Mouse (Mus musculus) myocyte (in vitro differentiated cells): ENCODE data around the gene Olfr958.

Experiments
- POLR2A ChIP-seq: IDR thresholded peaks from one replicate; pipeline ENCODE4 v1.6.1; 2011; ENCODE audit warnings: low read depth, mild to moderate bottlenecking, control low read depth, moderate library complexity; ENCODE audit not compliant: insufficient read length
- USF1 ChIP-seq: IDR thresholded peaks from one replicate; pipeline ENCODE4 v1.6.1; 2011; ENCODE audit warnings: low read depth, mild to moderate bottlenecking, control low read depth, moderate library complexity

GRCm38 (mm10) chr9:39577050-39577449 lies 23.2 kb upstream of the Olfr958 start:
- TF ChIP-seq USF1 (no peak), POLR2A (no peak)
